Comparison of ENCODE assay signal across 12 mouse cellular contexts in genomic region chr17:28184971-28185638, GRCm38 (mm10). TPM values are rescaled to one million over a fixed set of nuclear protein-coding genes. Genes with fewer than 3 reads are reported as not detected.
DNase-seq lines count a peak whose midpoint lies in the region; ATAC-seq and TF ChIP-seq lines count a peak whose summit lies in the region.
"Had no signal": no experiment of that assay in that cellular context is flagged by ENCODE, and none has a peak within 500 bp of the region (broad histone marks: within the 10 kb centered on the region; RNA-seq: fewer than 3 reads in every experiment).

No protein-coding gene starts in this region.

- no peak for ATAC-seq in hindbrain, postnatal 0 days
- no peak for ATAC-seq in hindbrain, embryonic 11.5 days (ENCODE audit: low FRiP score)
- no peak; the same call in 1 of the 2 replicates for ATAC-seq in embryonic facial prominence, embryonic 14.5 days (ENCODE audit: low read depth)
- ATAC-seq in liver, embryonic 13.5 days (ENCODE audit: low read depth), result peak; percentile 75
- no peak for ATAC-seq in kidney, embryonic 15.5 days (replicated peaks; ENCODE audit: low FRiP score)
- no peak for ATAC-seq in frontal cortex, adult (ENCODE audit: low TSS enrichment)
- ATAC-seq: midbrain, embryonic 15.5 days had no signal

- no peak overlapping the region for H3K4me3 ChIP-seq in hindbrain, postnatal 0 days (ENCODE audit: low read length)
- H3K4me3 ChIP-seq in hindbrain, embryonic 11.5 days (ENCODE audit: low read depth, low read length), result no peak overlapping the region
- no peak overlapping the region for H3K4me3 ChIP-seq in embryonic facial prominence, embryonic 14.5 days (ENCODE audit: low read depth, low read length)
- no peak overlapping the region for H3K4me3 ChIP-seq in liver, embryonic 13.5 days (replicated peaks)
- H3K4me3 ChIP-seq in kidney, embryonic 15.5 days (replicated peaks), result no peak overlapping the region
- H3K4me3 ChIP-seq: midbrain, embryonic 15.5 days had no signal

- no peaks in the 10 kb centered on the region for H3K9me3 ChIP-seq in hindbrain, postnatal 0 days (ENCODE audit: low read length)
- H3K9me3 ChIP-seq in hindbrain, embryonic 11.5 days (ENCODE audit: control insufficient read depth, low read length), result no peaks in the 10 kb centered on the region
- no peaks in the 10 kb centered on the region for H3K9me3 ChIP-seq in embryonic facial prominence, embryonic 14.5 days (ENCODE audit: control insufficient read depth, low read length)
- H3K9me3 ChIP-seq in liver, embryonic 13.5 days (replicated peaks), result no peaks in the 10 kb centered on the region
- no peaks in the 10 kb centered on the region for H3K9me3 ChIP-seq in kidney, embryonic 15.5 days (replicated peaks)
- H3K9me3 ChIP-seq: midbrain, embryonic 15.5 days had no signal

- DNase-seq in hindbrain, postnatal 0 days (ENCODE audit: low spot score), result peak; percentile 45
- DNase-seq in hindbrain, embryonic 11.5 days (ENCODE audit: low spot score), result no peak
- peak; percentile 33 for DNase-seq in CD4-positive helper T cell, adult 2 months (ENCODE audit: low read depth, low spot score)
- DNase-seq in embryonic facial prominence, embryonic 14.5 days (ENCODE audit: low spot score), result peak; percentile 62
- DNase-seq in liver, embryonic 13.5 days, result no peak
- DNase-seq: cerebellum, adult 9-10 months; heart, adult 11 months; heart, postnatal 4 days; layer of hippocampus, adult 9-11 months had no signal

- WGBS in hindbrain, postnatal 0 days, result 68% methylated on average over 7 of the region's 7 CpGs
- WGBS in hindbrain, embryonic 11.5 days, result 88% methylated on average over 7 of the region's 7 CpGs
- 63% methylated on average over 7 of the region's 7 CpGs for WGBS in embryonic facial prominence, embryonic 14.5 days
- 50% methylated on average over 7 of the region's 7 CpGs for WGBS in liver, embryonic 13.5 days (ENCODE audit: insufficient replicate concordance)
- WGBS in kidney, embryonic 15.5 days, result 85% methylated on average over 7 of the region's 7 CpGs

- no peaks in the 10 kb centered on the region for H3K27me3 ChIP-seq in hindbrain, postnatal 0 days (ENCODE audit: insufficient read depth, low read length)
- no peaks in the 10 kb centered on the region for H3K27me3 ChIP-seq in hindbrain, embryonic 11.5 days (ENCODE audit: control insufficient read depth, insufficient read depth, low read length)
- no peaks in the 10 kb centered on the region for H3K27me3 ChIP-seq in embryonic facial prominence, embryonic 14.5 days (replicated peaks; ENCODE audit: control insufficient read depth, insufficient read depth, low read length)
- no peaks in the 10 kb centered on the region for H3K27me3 ChIP-seq in liver, embryonic 13.5 days
- no peaks in the 10 kb centered on the region for H3K27me3 ChIP-seq in kidney, embryonic 15.5 days
- H3K27me3 ChIP-seq: midbrain, embryonic 15.5 days had no signal

- no peak overlapping the region for H3K27ac ChIP-seq in hindbrain, postnatal 0 days
- H3K27ac ChIP-seq in hindbrain, embryonic 11.5 days (ENCODE audit: low read depth, low read length), result no peak overlapping the region
- peak overlapping the region; percentile 46 for H3K27ac ChIP-seq in embryonic facial prominence, embryonic 14.5 days (replicated peaks; ENCODE audit: low read depth, low read length)
- H3K27ac ChIP-seq in liver, embryonic 13.5 days, result peak overlapping the region; percentile 36; the same call in 1 of the 2 replicates
- H3K27ac ChIP-seq in kidney, embryonic 15.5 days, result no peak overlapping the region
- H3K27ac ChIP-seq: midbrain, embryonic 15.5 days had no signal

- H3K4me1 ChIP-seq in hindbrain, postnatal 0 days (ENCODE audit: insufficient read depth, low read length), result no peaks in the 10 kb centered on the region
- no peaks in the 10 kb centered on the region; the same call in 1 of the 2 replicates for H3K4me1 ChIP-seq in hindbrain, embryonic 11.5 days (replicated peaks; ENCODE audit: control insufficient read depth, insufficient read depth, low read length)
- H3K4me1 ChIP-seq in embryonic facial prominence, embryonic 14.5 days (ENCODE audit: control insufficient read depth, insufficient read depth, low read length), result peaks cover 6% of the 10 kb centered on the region; the same call in 1 of the 2 replicates
- peaks cover 46% of the 10 kb centered on the region for H3K4me1 ChIP-seq in liver, embryonic 13.5 days (replicated peaks)
- peaks cover 14% of the 10 kb centered on the region for H3K4me1 ChIP-seq in kidney, embryonic 15.5 days

- no peak overlapping the region for H3K4me2 ChIP-seq in hindbrain, postnatal 0 days (ENCODE audit: low read depth, low read length)
- H3K4me2 ChIP-seq in hindbrain, embryonic 11.5 days (replicated peaks; ENCODE audit: low read depth, low read length), result no peak overlapping the region
- H3K4me2 ChIP-seq in embryonic facial prominence, embryonic 14.5 days (ENCODE audit: low read depth, low read length), result no peak overlapping the region
- no peak overlapping the region for H3K4me2 ChIP-seq in liver, embryonic 13.5 days
- no peak overlapping the region for H3K4me2 ChIP-seq in kidney, embryonic 15.5 days
- H3K4me2 ChIP-seq: midbrain, embryonic 15.5 days had no signal

- no peak for TF ChIP-seq CTCF in hindbrain, postnatal 0 days (IDR thresholded peaks at IDR 0.05; ENCODE audit: low read depth)

- H3K9ac ChIP-seq in hindbrain, postnatal 0 days (replicated peaks; ENCODE audit: low read length), result no peak overlapping the region
- no peak overlapping the region for H3K9ac ChIP-seq in hindbrain, embryonic 11.5 days (ENCODE audit: low read depth, low read length)
- H3K9ac ChIP-seq in embryonic facial prominence, embryonic 14.5 days (ENCODE audit: low read depth, low read length), result no peak overlapping the region
- H3K9ac ChIP-seq in liver, embryonic 13.5 days, result no peak overlapping the region
- no peak overlapping the region for H3K9ac ChIP-seq in kidney, embryonic 15.5 days
- H3K9ac ChIP-seq: midbrain, embryonic 15.5 days had no signal

- peaks cover 1% of the 10 kb centered on the region; the same call in 1 of the 2 replicates for H3K36me3 ChIP-seq in hindbrain, postnatal 0 days (ENCODE audit: insufficient read depth, low read length)
- H3K36me3 ChIP-seq in hindbrain, embryonic 11.5 days (ENCODE audit: control insufficient read depth, insufficient read depth, low read length), result peaks cover 5% of the 10 kb centered on the region; the same call in 1 of the 2 replicates
- peaks cover 11% of the 10 kb centered on the region for H3K36me3 ChIP-seq in embryonic facial prominence, embryonic 14.5 days (ENCODE audit: control insufficient read depth, insufficient read depth, low read length)
- H3K36me3 ChIP-seq in liver, embryonic 13.5 days, result peaks cover under 1% of the 10 kb centered on the region; the same call in 1 of the 2 replicates
- peaks cover 25% of the 10 kb centered on the region for H3K36me3 ChIP-seq in kidney, embryonic 15.5 days

RNA-seq across cellular contexts. Expression of gene Zfp523, which starts 8.2 kb away (rescaled TPM):
- 76.0 and 78.3 TPM in 2 replicates for total RNA-seq in hindbrain, postnatal 0 days (2014; rRNA removed)
- polyA plus RNA-seq in hindbrain, postnatal 0 days (2015; fragmentation: Nextera tagmentation; extraction: Ambion mirVana), result 37.7 and 39.3 TPM in 2 replicates
- polyA plus RNA-seq in hindbrain, embryonic 11.5 days (2014; fragmentation: Nextera tagmentation; extraction: Ambion mirVana), result 27.6 and 29.5 TPM in 2 replicates
- polyA plus RNA-seq in embryonic facial prominence, embryonic 14.5 days (2014; fragmentation: Nextera tagmentation; extraction: Ambion mirVana), result 30.6 and 35.7 TPM in 2 replicates
- polyA plus RNA-seq in liver, embryonic 13.5 days (2015; fragmentation: Nextera tagmentation; extraction: Ambion mirVana), result 5.6 and 5.9 TPM in 2 replicates
- polyA plus RNA-seq in kidney, embryonic 15.5 days (2015; fragmentation: Nextera tagmentation; extraction: Ambion mirVana), result 36.3 and 40.1 TPM in 2 replicates

RNA-seq across cellular contexts. Expression of gene Def6, which starts 22.5 kb away (rescaled TPM):
- total RNA-seq in hindbrain, postnatal 0 days (2014; rRNA removed), result 5.4 and 13.0 TPM in 2 replicates
- polyA plus RNA-seq in hindbrain, postnatal 0 days (2015; fragmentation: Nextera tagmentation; extraction: Ambion mirVana), result 7.8 and 9.9 TPM in 2 replicates
- polyA plus RNA-seq in hindbrain, embryonic 11.5 days (2014; fragmentation: Nextera tagmentation; extraction: Ambion mirVana), result 1.8 and 2.9 TPM in 2 replicates
- polyA plus RNA-seq in embryonic facial prominence, embryonic 14.5 days (2014; fragmentation: Nextera tagmentation; extraction: Ambion mirVana), result 8.9 and 9.4 TPM in 2 replicates
- polyA plus RNA-seq in liver, embryonic 13.5 days (2015; fragmentation: Nextera tagmentation; extraction: Ambion mirVana), result 14.6 and 14.8 TPM in 2 replicates
- polyA plus RNA-seq in kidney, embryonic 15.5 days (2015; fragmentation: Nextera tagmentation; extraction: Ambion mirVana), result 6.7 and 7.5 TPM in 2 replicates

RNA-seq across cellular contexts. Expression of gene Scube3, which starts 43.2 kb away (rescaled TPM):
- total RNA-seq in hindbrain, postnatal 0 days (2014; rRNA removed), result 10.7 and 10.9 TPM in 2 replicates
- 2.1 TPM in 2 replicates for polyA plus RNA-seq in hindbrain, postnatal 0 days (2015; fragmentation: Nextera tagmentation; extraction: Ambion mirVana)
- 8.0 and 8.6 TPM in 2 replicates for polyA plus RNA-seq in hindbrain, embryonic 11.5 days (2014; fragmentation: Nextera tagmentation; extraction: Ambion mirVana)
- polyA plus RNA-seq in embryonic facial prominence, embryonic 14.5 days (2014; fragmentation: Nextera tagmentation; extraction: Ambion mirVana), result 8.1 and 8.8 TPM in 2 replicates
- 0.29 and 0.38 TPM in 2 replicates for polyA plus RNA-seq in liver, embryonic 13.5 days (2015; fragmentation: Nextera tagmentation; extraction: Ambion mirVana)
- polyA plus RNA-seq in kidney, embryonic 15.5 days (2015; fragmentation: Nextera tagmentation; extraction: Ambion mirVana), result 17.7 and 19.2 TPM in 2 replicates

RNA-seq across cellular contexts. Expression of gene Ppard, which starts 47.4 kb away (rescaled TPM):
- 16.4 and 16.6 TPM in 2 replicates for total RNA-seq in hindbrain, postnatal 0 days (2014; rRNA removed)
- 1.4 and 1.7 TPM in 2 replicates for polyA plus RNA-seq in hindbrain, postnatal 0 days (2015; fragmentation: Nextera tagmentation; extraction: Ambion mirVana)
- polyA plus RNA-seq in hindbrain, embryonic 11.5 days (2014; fragmentation: Nextera tagmentation; extraction: Ambion mirVana), result 1.7 and 3.5 TPM in 2 replicates
- polyA plus RNA-seq in embryonic facial prominence, embryonic 14.5 days (2014; fragmentation: Nextera tagmentation; extraction: Ambion mirVana), result 2.9 and 3.0 TPM in 2 replicates
- polyA plus RNA-seq in liver, embryonic 13.5 days (2015; fragmentation: Nextera tagmentation; extraction: Ambion mirVana), result 1.3 and 1.4 TPM in 2 replicates
- polyA plus RNA-seq in kidney, embryonic 15.5 days (2015; fragmentation: Nextera tagmentation; extraction: Ambion mirVana), result 2.3 and 2.7 TPM in 2 replicates

Comparison
In these comparisons a context has a peak if more than half of its experiments do, and no peak if none do; other contexts are left out.
1. DNase-seq: peak in hindbrain, postnatal 0 days (single experiment), CD4-positive helper T cell, adult 2 months (single experiment) and embryonic facial prominence, embryonic 14.5 days (single experiment); none in hindbrain, embryonic 11.5 days (single experiment) and liver, embryonic 13.5 days (single experiment).
2. H3K27ac ChIP-seq: peak in embryonic facial prominence, embryonic 14.5 days (single experiment) and liver, embryonic 13.5 days (single experiment); none in hindbrain, postnatal 0 days (single experiment), hindbrain, embryonic 11.5 days (single experiment) and kidney, embryonic 15.5 days (single experiment).